Mouse (Mus musculus): ENCODE measurements around the gene Podxl2.

GRCm38 (mm10) chr6:88850034-88850433 lies 24.8 kb downstream of the Podxl2 start:
- TF ChIP-seq POLR2A (IDR thresholded peaks at IDR 0.05; ENCODE audit: insufficient read depth, low read depth, low read length) (no peak), CTCF (IDR thresholded peaks at IDR 0.05; ENCODE audit: insufficient read depth, low read depth, low read length) (no peak)

Data from olfactory bulb, adult 2 months (tissue).